Mouse (Mus musculus): ENCODE results near the gene Ribc1. TPM values are rescaled to one million over a fixed set of nuclear protein-coding genes. Genes with fewer than 3 reads are reported as not detected.

Gene Ribc1
- polyA plus RNA-seq, 1 experiment from 2014 or later = 2.4 TPM

GRCm38 (mm10) chrX:152001737-152002710 is 14.1 kb downstream of the Ribc1 start, which contains the start of gene Hsd17b10:
TSS of gene Hsd17b10 (plus strand) at chrX:152001845.
- peak within 1 kb of the TSS; percentile 62 for H3K9ac ChIP-seq
- H3K9me3 ChIP-seq (replicated peaks) = no peaks in the 10 kb centered on the region
- H3K27ac ChIP-seq (ENCODE audit: poor library complexity, severe bottlenecking) = peak within 1 kb of the TSS; percentile 61; the same call in 1 of the 2 replicates
- H3K4me2 ChIP-seq = peak within 1 kb of the TSS; percentile 71
- H3K4me1 ChIP-seq (replicated peaks) = no peaks in the 10 kb centered on the region
- peak within 1 kb of the TSS; percentile 56 for H3K4me3 ChIP-seq
- peaks cover 25% of the 10 kb centered on the region for H3K27me3 ChIP-seq (replicated peaks)
- peak; percentile 98 for ATAC-seq (ENCODE audit: insufficient number of reproducible peaks, low FRiP score)
- whole genome bisulfite sequencing = 14% methylated on average over 40 of the region's 41 CpGs
- H3K36me3 ChIP-seq = peaks cover 21% of the 10 kb centered on the region

- no peak overlapping the region for H3K27ac ChIP-seq (ENCODE audit: poor library complexity, severe bottlenecking)
- peaks cover 27% of the 10 kb centered on the region for H3K27me3 ChIP-seq (replicated peaks)
- H3K36me3 ChIP-seq = peaks cover 17% of the 10 kb centered on the region
These were observed 14.9 kb downstream of the Ribc1 start for GRCm38 (mm10) chrX:152001182-152001684.

GRCm38 (mm10) chrX:151999006-151999710 is 16.9 kb downstream of the Ribc1 start:
- Histone ChIP-seq H3K9me3 (replicated peaks) (no peaks in the 10 kb centered on the region), H3K4me1 (replicated peaks) (no peaks in the 10 kb centered on the region), H3K9ac (no peak overlapping the region), H3K36me3 (peaks cover 9% of the 10 kb centered on the region), H3K4me2 (no peak overlapping the region), H3K27me3 (replicated peaks) (peaks cover 24% of the 10 kb centered on the region), H3K4me3 (no peak overlapping the region), H3K27ac (ENCODE audit: poor library complexity, severe bottlenecking) (no peak overlapping the region)
- ATAC-seq (ENCODE audit: insufficient number of reproducible peaks, low FRiP score) = no peak
- WGBS = 67% methylated on average over 4 of the region's 4 CpGs

More at GRCm38 (mm10) chrX:152001182-152001684, 14.9 kb downstream of the Ribc1 start:
- H3K9me3 ChIP-seq (replicated peaks) = no peaks in the 10 kb centered on the region
- WGBS = 37% methylated on average over 9 of the region's 9 CpGs
- ATAC-seq (ENCODE audit: insufficient number of reproducible peaks, low FRiP score) = no peak
- peak overlapping the region; percentile 60 for H3K4me2 ChIP-seq
- peak overlapping the region; percentile 56 for H3K4me3 ChIP-seq
- H3K9ac ChIP-seq = peak overlapping the region; percentile 62
- H3K4me1 ChIP-seq (replicated peaks) = no peaks in the 10 kb centered on the region

Other genes with a start within 250 kb of the Ribc1 start
- 41.9 and 47.5 TPM in 2 replicates for gene Huwe1, start 215.5 kb downstream of the Ribc1 start, polyA plus RNA-seq (2016; fragmentation: Nextera tagmentation; extraction: Ambion mirVana)
- gene Hsd17b10, start 14.4 kb downstream of the Ribc1 start, polyA plus RNA-seq (2016; fragmentation: Nextera tagmentation; extraction: Ambion mirVana) = 155 and 159 TPM in 2 replicates
- gene Smc1a, start 133 bp upstream of the Ribc1 start, polyA plus RNA-seq (2016; fragmentation: Nextera tagmentation; extraction: Ambion mirVana) = 78.1 and 79.3 TPM in 2 replicates
- 22.1 and 25.0 TPM in 2 replicates for gene Iqsec2, start 128.0 kb upstream of the Ribc1 start, polyA plus RNA-seq (2016; fragmentation: Nextera tagmentation; extraction: Ambion mirVana)
- gene Kdm5c, start 216.7 kb upstream of the Ribc1 start, polyA plus RNA-seq (2016; fragmentation: Nextera tagmentation; extraction: Ambion mirVana) = 49.3 and 50.5 TPM in 2 replicates

Data from heart, embryonic 12.5 days (tissue).